Mouse (Mus musculus) layer of hippocampus, adult 9-11 months (tissue): ENCODE measurements around the gene 4931414P19Rik.

Experiments
- DNase-seq: peaks from one replicate; pipeline ENCODE4 v3.0.0; 2022

4931414P19Rik gene

DNA sequence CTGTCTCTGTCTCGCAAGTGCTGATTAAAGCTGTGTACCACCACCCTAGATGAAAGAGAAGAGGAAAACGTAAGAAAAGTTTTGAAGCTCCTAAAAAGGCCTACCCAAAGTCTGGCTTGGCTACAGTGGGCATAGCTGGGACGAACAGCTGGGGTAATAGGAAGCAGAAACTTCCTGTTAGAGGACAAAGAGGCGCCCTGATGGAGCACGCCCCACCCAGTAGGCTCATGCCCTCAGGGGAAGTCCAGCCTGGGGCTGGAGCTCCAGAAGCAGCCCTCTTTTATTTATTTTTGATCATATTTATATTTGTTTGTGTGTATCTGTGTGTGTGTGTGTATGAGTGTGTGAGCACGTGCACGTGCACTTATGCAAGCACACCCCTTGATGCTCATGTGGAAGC, 26.2 kb downstream of the 4931414P19Rik start:
- no peak for DNase-seq

GRCm38 (mm10) chr14:54578063-54578462, 27.7 kb downstream of the 4931414P19Rik start:
- DNase-seq = no peak

GRCm38 (mm10) chr14:54577089-54577982, 28.5 kb downstream of the 4931414P19Rik start, which contains the start of gene Ajuba:
Ajuba (minus strand) TSS chr14:54577558.
- peak; percentile 73 for DNase-seq

DNA sequence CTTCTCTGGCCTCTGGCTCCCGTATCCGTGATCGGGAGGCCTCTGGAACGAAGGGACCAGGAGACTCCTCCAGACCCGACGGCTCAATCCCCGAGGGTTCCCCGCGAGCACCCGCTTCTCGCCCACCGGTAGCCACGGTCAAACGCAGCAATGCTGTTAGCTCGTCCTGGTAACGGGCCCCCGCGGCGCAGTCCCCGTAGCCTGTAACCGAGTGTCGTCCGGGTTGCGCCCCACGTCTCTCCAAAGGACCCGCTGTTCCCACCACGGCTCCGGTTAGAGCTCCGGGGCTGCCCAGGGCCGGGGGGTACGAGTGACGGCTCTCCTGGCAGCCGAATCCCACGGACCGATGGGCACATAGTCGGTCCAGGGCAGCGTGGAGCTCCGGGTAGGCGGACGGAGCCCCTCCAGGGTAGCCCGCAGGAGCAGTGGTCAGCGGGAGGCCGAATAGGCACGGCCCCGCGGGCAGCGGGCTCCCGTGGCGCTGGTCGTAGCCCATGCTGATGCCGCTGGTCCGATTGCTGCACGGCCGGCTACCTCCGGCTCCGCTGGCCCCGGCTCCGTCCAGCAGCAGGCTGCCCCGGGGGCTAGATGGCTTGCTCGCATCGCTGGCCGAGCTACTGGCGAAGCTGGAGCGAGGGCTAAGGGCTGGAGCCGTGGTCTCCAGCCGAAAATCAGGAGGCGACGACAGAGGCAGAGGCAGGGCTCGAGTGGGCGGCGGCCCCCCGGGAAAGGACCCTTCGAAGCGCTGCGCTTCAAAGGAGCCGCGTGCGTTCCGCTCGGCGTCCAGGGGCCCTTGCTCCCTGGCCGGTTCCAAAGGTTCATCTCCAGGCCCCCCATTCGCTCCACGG, 29.3 kb downstream of the 4931414P19Rik start:
- DNase-seq = no peak

GRCm38 (mm10) chr14:54575631-54576030, 30.2 kb downstream of the 4931414P19Rik start:
- DNase-seq = no peak

DNA sequence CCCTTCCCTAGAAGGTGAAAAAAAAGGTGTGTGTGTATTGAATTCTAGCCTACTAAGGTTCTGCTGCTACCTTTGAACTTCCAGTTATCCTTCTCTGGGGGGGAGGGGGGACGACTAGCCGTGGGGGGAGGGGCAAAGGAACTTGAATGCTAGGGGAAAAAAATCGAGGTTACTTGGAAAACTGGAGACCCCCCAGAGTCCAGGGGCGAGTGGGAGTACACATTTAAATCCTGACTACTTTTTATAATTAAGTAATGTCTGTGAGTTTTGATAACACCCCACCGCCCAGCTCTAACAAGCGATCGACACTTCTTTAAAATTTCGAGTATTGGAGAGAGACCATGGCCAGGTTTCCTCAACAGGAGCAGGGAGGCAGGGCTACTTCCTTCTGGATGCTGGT, 30.8 kb downstream of the 4931414P19Rik start:
- no peak for DNase-seq

DNA sequence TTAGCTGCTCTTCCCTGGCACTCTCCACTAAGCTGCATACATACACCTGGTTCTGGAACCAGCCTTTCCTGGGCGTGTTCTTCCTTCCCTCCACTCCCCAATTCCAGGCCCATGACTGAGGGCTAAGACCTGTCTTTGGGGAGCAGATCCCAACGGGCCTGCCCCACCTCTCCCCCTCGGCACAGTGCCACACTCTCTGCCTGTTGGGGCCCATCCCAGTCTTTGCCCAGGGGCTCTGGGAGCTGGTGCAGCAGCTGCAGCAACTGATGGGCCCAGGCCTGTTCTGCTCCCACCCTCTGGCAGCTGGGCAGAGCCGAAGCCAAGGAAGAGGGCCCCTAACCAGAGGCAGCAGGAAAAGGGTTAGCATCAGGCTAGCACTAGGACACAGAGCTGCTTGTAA, 31.5 kb downstream of the 4931414P19Rik start:
- no peak for DNase-seq

- no peak for DNase-seq
Observed at GRCm38 (mm10) chr14:54572790-54573736, 32.7 kb downstream of the 4931414P19Rik start.

DNA sequence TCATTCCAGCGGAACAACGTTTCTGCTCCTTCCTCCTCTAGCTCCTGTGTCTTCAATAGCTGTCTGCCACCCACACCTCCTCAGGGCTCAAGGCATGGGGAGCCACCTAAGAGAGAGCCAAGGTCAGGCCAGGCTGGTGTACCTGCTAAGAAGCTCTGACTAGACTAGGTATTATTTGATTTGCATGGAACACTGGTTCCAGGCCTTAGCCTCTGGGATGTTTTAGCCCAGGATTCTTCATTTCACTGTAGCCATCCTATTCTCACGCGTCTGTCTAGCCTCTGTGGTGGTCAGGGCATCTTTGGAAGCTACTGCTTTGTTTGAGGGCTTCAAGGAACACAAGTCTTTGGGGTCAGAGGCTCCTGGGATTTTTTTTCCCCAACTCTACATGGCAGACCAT, 33.7 kb downstream of the 4931414P19Rik start:
- no peak for DNase-seq

DNA sequence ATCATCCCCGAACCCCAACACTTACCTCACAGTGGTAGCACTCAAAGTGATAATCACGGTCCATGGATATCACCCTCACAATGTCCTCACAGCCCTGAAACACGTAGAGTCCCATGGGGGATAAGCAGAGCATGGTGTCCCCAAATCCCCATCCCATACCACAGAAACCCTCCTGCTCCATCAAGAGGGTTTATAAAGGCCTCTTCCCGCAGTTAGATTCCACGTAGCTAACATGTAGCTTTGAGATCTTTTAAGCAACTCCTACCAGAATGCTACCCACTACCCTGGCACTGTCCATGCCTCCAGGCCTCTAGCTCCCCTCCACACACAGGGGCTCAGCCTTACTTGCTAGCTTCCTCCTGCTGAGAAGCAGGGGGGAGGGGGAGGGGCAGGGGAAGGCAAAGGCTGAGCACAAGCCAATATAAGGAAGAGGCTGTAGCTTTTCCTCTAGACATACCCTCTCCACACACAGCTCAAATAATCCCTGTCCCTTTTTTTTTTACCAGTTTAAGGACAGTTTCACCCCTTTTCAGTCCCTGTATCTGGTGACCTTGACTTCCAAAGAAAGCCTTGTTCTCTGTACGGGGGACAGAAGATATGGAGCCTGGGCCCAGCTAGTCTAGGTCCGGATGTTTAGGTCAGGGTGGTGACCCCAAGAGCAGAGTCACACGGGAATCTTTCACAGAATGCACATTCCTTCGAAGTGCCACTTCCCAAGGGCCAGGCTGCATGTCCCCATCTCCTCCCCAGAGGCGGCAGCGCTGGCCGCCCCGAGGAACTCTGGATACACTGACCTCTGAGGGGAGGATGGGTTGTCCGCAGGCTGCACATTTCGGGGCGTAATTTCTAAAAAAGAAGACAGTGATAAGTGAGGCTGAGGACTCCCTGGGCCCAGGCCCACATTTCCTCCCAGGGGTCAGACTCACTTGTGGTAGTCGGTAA, 36.1 kb downstream of the 4931414P19Rik start:
- no peak for DNase-seq

DNA sequence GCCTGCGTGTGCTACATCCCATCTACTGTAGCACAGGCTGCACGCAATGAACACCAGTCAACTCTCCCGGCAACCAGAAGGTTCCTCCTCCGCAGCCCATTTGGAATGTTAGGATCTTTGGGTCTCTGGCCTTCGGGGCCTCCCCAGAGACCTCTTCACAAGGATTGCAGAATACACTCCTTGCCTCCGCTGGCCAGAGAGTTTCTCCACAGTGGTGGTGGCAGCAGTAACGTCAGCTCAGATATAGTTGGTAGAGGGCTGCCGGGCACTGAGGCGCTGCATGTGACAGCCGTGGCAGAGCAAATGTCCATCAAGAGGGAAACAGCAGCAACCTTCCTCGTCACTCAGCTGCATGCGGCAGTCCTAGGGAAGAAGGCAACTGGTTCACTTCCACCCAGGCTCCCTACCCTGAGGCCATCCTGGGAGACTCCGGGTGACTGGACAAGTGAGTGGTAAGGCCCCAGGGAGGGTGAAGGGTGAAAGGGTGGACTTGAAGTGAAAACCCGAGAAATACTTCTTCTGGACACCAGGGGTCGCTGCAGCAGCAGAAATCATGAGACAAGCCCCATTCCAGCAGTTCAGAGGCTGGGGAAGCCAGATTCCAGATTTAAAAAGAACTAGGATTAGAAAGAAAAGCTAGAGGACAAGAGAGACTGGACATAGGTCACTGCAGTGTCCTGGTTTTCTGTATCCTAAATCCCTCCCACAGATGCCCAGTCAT, 36.9 kb downstream of the 4931414P19Rik start:
- DNase-seq = peak; percentile 59

DNA sequence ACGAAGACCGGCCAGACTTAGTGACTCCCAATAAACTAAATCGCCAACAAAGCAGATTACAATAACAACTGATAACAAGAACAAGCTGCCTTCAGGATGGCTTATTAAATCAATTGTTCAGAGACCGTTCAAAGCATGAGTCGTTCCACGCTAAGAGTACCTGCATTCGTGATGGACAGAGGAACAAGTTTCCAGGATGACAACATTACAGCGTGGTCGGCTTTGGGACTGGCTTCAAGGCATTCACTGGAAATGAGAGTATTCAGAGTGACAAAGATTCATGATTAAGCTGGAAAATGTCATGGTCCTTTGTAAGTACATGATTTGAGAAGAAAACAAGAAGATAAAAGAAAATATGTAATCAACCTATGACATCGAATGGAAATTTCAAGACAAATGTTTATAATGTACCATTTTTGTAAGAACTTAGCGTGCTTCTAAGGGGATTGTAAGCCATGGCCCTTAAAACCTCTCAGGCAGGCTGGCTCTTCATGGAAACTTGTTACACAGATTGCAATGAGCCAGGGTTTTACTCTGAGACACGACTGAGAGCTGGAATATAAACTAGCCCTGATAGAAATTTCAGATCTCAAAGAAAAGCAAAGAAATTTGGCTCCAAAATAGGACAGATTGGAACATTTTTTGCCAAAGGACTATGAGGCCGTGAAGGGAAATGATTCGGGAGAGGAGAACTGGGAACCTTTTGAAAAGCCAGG, 45.1 kb downstream of the 4931414P19Rik start:
- DNase-seq = no peak

GRCm38 (mm10) chr14:54557330-54557729, 48.5 kb downstream of the 4931414P19Rik start:
- no peak for DNase-seq

DNA sequence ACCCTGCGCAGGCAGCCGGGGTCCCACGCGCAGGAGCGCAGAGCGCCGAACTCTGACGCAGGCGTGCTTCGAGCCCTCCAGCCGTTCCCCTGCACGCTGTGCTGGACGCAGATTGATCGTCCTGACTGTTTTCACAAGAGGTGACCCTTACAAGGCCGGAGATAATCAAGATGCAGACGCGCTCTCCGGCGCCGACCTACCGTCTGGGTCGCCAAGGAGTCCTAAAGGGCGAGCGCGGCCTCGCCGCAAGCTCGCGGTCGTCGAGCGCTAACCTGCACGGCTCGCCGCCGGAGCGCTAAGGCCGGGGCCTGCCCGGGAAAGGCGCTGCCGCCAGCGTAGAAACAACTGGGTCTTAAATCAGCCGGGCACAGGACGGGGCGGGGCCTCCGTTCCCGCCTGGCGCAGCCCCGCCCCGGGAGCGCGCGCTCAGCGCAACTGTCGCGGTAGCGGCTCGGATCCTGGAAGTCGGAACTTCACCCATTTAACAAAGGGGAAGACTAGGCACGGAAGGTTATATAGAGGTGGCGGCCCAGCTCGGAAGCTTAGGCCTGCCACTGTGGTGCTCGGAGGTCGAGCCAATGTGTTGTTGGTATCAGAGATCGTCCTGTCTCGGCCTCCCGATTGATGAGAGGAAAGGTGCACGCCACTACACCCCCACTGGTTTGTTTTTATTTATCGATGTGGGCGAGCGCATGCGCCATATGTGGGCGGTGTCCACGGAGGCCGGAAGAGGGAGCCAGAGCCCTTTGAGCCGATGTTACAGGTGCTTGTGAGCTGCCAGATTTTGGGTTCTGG, 51.6 kb downstream of the 4931414P19Rik start, which contains the start of gene Haus4:
TSS of gene Haus4 (minus strand) at position 642 of the 795 bp plus-strand sequence.
- peak; percentile 71 for DNase-seq

- no peak for DNase-seq
Observed at GRCm38 (mm10) chr14:54553454-54553974, 52.3 kb downstream of the 4931414P19Rik start.

DNA sequence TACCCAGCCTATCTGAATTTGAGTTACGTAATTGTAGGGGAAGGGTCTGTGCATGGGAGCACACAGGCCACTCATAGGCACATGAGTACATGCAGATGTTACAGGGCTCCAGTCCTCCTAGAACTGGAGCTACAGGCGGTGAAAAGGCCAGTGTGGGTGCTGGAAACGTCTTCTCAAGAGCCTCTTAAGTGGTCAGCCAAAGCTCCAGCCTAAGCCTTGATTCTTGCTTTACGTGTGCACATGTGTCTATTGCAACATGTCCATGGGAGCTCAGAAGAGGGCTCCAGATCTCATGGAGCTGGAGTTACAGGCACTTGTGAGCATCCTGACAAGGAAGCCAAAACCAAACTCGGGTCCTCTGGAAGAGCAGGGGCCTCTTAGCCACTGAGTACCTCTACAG, 61.1 kb downstream of the 4931414P19Rik start:
- no peak for DNase-seq

GRCm38 (mm10) chr14:54540771-54541170, 65.0 kb downstream of the 4931414P19Rik start:
- no peak for DNase-seq

GRCm38 (mm10) chr14:54538580-54538979, 67.2 kb downstream of the 4931414P19Rik start:
- DNase-seq = no peak
